Mouse (Mus musculus): Measurements from ENCODE around the gene Ryr1. TPM values are rescaled to one million over a fixed set of nuclear protein-coding genes. Genes with fewer than 3 reads are reported as not detected.

The Ryr1 gene
- polyA plus RNA-seq (2017; shearing (Covaris generic)), result 0.10 TPM

DNA sequence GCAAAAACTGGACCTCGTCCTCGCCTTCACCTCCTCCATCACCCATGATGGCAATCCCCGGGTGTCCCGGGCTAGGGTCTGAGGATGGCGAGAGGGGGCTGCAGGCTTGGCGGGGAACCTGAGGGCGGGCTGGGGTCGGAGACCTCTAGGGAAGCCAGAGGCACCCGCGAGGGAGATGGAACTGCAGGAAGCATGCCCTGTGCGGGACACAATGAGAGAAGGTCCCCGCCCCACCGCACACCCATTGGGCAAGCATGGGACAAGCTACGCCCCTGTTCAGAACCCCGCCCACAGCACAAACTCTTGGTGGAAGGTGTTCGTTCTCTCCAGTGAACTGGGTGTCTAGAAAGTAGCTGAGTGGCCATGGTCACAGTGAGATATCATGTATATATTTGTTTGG is at the start of gene Ryr1:
TSS of gene Ryr1 (minus strand) at position 210 of the 400 bp plus-strand sequence.

GRCm38 (mm10) chr7:29170066-29170754 is 45.2 kb upstream of the Ryr1 start, which contains the start of the genes Ggn and Spred3:
TSS of gene Ggn (plus strand) at chr7:29170210.
TSS of gene Spred3 (minus strand) at chr7:29170411.

GRCm38 (mm10) chr7:29155838-29156782 is 31.1 kb upstream of the Ryr1 start, which contains the start of gene Fam98c:
TSS of gene Fam98c (minus strand) at chr7:29156234.

DNA sequence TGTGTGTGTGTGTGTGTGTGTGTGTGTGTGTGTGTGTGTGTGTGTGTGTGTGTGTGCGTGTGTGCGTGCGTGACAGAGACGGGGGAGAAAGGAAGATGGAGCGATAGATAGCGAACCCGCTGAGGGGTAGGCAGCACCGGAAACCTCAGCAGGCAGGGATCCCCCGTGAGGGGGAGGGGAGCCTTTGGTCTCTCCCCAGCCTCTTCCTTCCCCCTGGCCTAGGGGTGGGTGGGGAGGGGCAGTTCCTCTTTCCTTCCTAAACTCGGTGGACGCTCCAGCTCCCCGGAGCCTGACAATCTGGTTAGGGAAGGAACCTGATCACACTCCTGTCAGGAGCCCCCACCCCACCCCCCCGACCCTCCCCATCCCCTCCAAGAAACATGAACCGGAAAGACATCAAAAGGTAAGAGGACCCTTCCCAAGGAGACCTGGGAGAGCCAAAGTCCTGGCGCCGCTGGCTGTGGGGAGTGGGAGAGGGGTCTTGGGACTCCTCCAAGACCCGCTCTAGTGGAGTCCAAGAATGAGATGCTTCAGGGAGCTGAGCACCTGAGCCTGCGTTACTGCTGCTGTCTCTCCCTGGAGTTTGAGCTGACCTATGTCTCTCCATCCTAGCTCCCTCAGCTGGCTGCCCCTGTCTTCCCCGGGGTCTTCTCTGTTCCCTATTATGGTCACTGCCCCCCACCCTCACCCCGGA is 9.9 kb upstream of the Ryr1 start, which contains the start of gene Rasgrp4:
TSS of gene Rasgrp4 (plus strand) at position 159 of the 694 bp plus-strand sequence.

DNA sequence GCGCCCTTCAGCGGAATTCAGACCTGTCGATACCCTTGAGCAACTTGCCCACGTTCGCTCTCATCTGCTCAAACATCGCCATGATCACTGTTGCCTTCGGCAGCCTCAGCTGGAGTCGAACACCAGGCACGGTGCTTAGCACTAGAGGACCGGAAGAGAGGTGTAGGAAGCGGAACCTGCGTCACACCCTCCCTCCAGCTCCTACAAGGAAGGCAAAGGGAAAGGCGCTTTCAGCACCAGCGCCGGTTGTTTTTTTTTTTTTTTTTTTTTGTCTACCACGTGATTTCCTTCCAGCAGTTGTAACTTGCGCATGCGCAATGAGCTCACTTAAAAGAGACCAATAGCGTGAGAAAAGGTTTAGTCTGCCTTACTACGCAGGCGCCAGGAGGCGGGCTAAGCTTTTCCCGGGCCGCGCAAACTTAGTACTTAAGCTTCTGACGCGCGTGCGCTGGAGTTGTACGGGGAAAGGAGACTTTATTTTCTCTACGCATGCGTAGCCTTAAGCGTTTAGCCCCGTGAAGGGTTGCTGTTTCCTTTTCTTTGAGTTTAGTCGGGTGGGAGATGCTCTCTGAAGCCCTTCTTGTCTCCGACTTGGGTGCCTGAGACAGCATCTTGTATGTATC is 143.2 kb downstream of the Ryr1 start, which contains the start of the genes Eif3k and Map4k1:
TSS of gene Eif3k (minus strand) at position 214 of the 623 bp plus-strand sequence.
TSS of gene Map4k1 (plus strand) at position 400 of the 623 bp plus-strand sequence.

GRCm38 (mm10) chr7:28961927-28962670 is 162.9 kb downstream of the Ryr1 start, which contains the start of gene Actn4:
TSS of gene Actn4 (minus strand) at chr7:28962340.

Other genes starting within 250 kb of the Ryr1 start
- gene Capn12, start 243.8 kb downstream of the Ryr1 start, polyA plus RNA-seq (2017; shearing (Covaris generic)), result 0.12 TPM
- 292 TPM for gene Actn4, start 162.8 kb downstream of the Ryr1 start, polyA plus RNA-seq (2017; shearing (Covaris generic))
- gene Eif3k, start 143.3 kb downstream of the Ryr1 start, polyA plus RNA-seq (2017; shearing (Covaris generic)), result 397 TPM
- 142 TPM for gene Map4k1, start 143.1 kb downstream of the Ryr1 start, polyA plus RNA-seq (2017; shearing (Covaris generic))
- 1.3 TPM for gene Rasgrp4, start 9.7 kb upstream of the Ryr1 start, polyA plus RNA-seq (2017; shearing (Covaris generic))
- gene Fam98c, start 31.1 kb upstream of the Ryr1 start, polyA plus RNA-seq (2017; shearing (Covaris generic)), result 11.8 TPM
- gene Ggn, start 45.0 kb upstream of the Ryr1 start, polyA plus RNA-seq (2017; shearing (Covaris generic)), result not detected
- not detected for gene Spred3, start 45.2 kb upstream of the Ryr1 start, polyA plus RNA-seq (2017; shearing (Covaris generic))
- 270 TPM for gene Psmd8, start 55.5 kb upstream of the Ryr1 start, polyA plus RNA-seq (2017; shearing (Covaris generic))
- 0.79 TPM for gene Catsperg1, start 88.9 kb upstream of the Ryr1 start, polyA plus RNA-seq (2017; shearing (Covaris generic))
- 1.5 TPM for gene Kcnk6, start 107.3 kb upstream of the Ryr1 start, polyA plus RNA-seq (2017; shearing (Covaris generic))
- gene Yif1b, start 113.2 kb upstream of the Ryr1 start, polyA plus RNA-seq (2017; shearing (Covaris generic)), result 66.7 TPM
- 1.8 TPM for gene 2200002D01Rik, start 123.3 kb upstream of the Ryr1 start, polyA plus RNA-seq (2017; shearing (Covaris generic))
- 68.0 TPM for gene Spint2, start 156.7 kb upstream of the Ryr1 start, polyA plus RNA-seq (2017; shearing (Covaris generic))
- not detected for gene Ppp1r14a, start 164.1 kb upstream of the Ryr1 start, polyA plus RNA-seq (2017; shearing (Covaris generic))
- not detected for gene Dpf1, start 178.8 kb upstream of the Ryr1 start, polyA plus RNA-seq (2017; shearing (Covaris generic))